Mouse (Mus musculus) ovary, postnatal 36 days (tissue): Measurements from ENCODE around the gene Nfib.
A peak's percentile ranks its signal among the peaks of the same experiment; 100 is the strongest.

ENCODE experiments used
- DNase-seq: peaks from one replicate; pipeline ENCODE4 v3.0.0; 2022; ENCODE audit warnings: low spot score, mixed read lengths

The Nfib gene

GRCm38 (mm10) chr4:82464051-82464632, 241.4 kb downstream of the Nfib start:
- peak; percentile 56 for DNase-seq

GRCm38 (mm10) chr4:82463189-82463715, 242.3 kb downstream of the Nfib start:
- no peak for DNase-seq

GRCm38 (mm10) chr4:82461676-82462075, 243.9 kb downstream of the Nfib start:
- DNase-seq: no peak

- DNase-seq: no peak
Measured at GRCm38 (mm10) chr4:82458895-82459294, 246.7 kb downstream of the Nfib start.

- DNase-seq: no peak
Measured at GRCm38 (mm10) chr4:82456908-82457307, 248.6 kb downstream of the Nfib start.

- no peak for DNase-seq
Measured at GRCm38 (mm10) chr4:82456323-82456713, 249.2 kb downstream of the Nfib start.

GRCm38 (mm10) chr4:82455617-82456322, 249.8 kb downstream of the Nfib start:
- DNase-seq: no peak

GRCm38 (mm10) chr4:82454989-82455388, 250.6 kb downstream of the Nfib start:
- no peak for DNase-seq

GRCm38 (mm10) chr4:82453341-82453740, 252.2 kb downstream of the Nfib start:
- DNase-seq: no peak

- no peak for DNase-seq
Measured at GRCm38 (mm10) chr4:82452905-82453304, 252.6 kb downstream of the Nfib start.

GRCm38 (mm10) chr4:82447061-82447671, 258.4 kb downstream of the Nfib start:
- DNase-seq: peak; percentile 77

- no peak for DNase-seq
Measured at GRCm38 (mm10) chr4:82444078-82444477, 261.5 kb downstream of the Nfib start.

GRCm38 (mm10) chr4:82443441-82443840, 262.1 kb downstream of the Nfib start:
- no peak for DNase-seq

GRCm38 (mm10) chr4:82443003-82443402, 262.5 kb downstream of the Nfib start:
- no peak for DNase-seq

- DNase-seq: no peak
Measured at GRCm38 (mm10) chr4:82440606-82441005, 264.9 kb downstream of the Nfib start.

- DNase-seq: no peak
Measured at GRCm38 (mm10) chr4:82439813-82440212, 265.7 kb downstream of the Nfib start.

GRCm38 (mm10) chr4:82438631-82439030, 266.9 kb downstream of the Nfib start:
- no peak for DNase-seq

GRCm38 (mm10) chr4:82437533-82438318, 267.8 kb downstream of the Nfib start:
- DNase-seq: no peak

- DNase-seq: no peak
Measured at GRCm38 (mm10) chr4:82436656-82437055, 268.9 kb downstream of the Nfib start.

- DNase-seq: no peak
Measured at GRCm38 (mm10) chr4:82435716-82436115, 269.8 kb downstream of the Nfib start.

GRCm38 (mm10) chr4:82433926-82434705, 271.4 kb downstream of the Nfib start:
- no peak for DNase-seq

- DNase-seq: no peak
Measured at GRCm38 (mm10) chr4:82431831-82432230, 273.7 kb downstream of the Nfib start.
